Mouse (Mus musculus) Muller cell, postnatal 12 days (primary cell): ENCODE data around the gene Col9a3.

ENCODE experiments used
- DNase-seq: peaks from one replicate; pipeline ENCODE4 v3.0.0-alpha.2; 2015; ENCODE audit errors: inconsistent ontology term

The Col9a3 gene

GRCm38 (mm10) chr2:180641576-180642554, 44.3 kb downstream of the Col9a3 start:
- DNase-seq, result peak; percentile 16

- DNase-seq, result no peak
Observed at GRCm38 (mm10) chr2:180642555-180643260, 45.1 kb downstream of the Col9a3 start, which contains the start of gene Tcfl5. Tcfl5 (minus strand) TSS chr2:180642708.

GRCm38 (mm10) chr2:180643626-180644025, 46.0 kb downstream of the Col9a3 start:
- DNase-seq, result no peak

- DNase-seq, result no peak
Observed at GRCm38 (mm10) chr2:180646841-180647240, 49.3 kb downstream of the Col9a3 start.

GRCm38 (mm10) chr2:180654666-180655065, 57.1 kb downstream of the Col9a3 start:
- DNase-seq, result no peak

- DNase-seq, result no peak
Observed at GRCm38 (mm10) chr2:180655150-180655549, 57.6 kb downstream of the Col9a3 start.

GRCm38 (mm10) chr2:180657394-180658013, 59.9 kb downstream of the Col9a3 start:
- peak; percentile 45 for DNase-seq

GRCm38 (mm10) chr2:180658381-180658780, 60.8 kb downstream of the Col9a3 start:
- DNase-seq, result no peak

- peak; percentile 11 for DNase-seq
Observed at GRCm38 (mm10) chr2:180659353-180660150, 62.0 kb downstream of the Col9a3 start.

GRCm38 (mm10) chr2:180660521-180660920, 62.9 kb downstream of the Col9a3 start:
- DNase-seq, result no peak

- no peak for DNase-seq
Observed at GRCm38 (mm10) chr2:180662008-180662407, 64.4 kb downstream of the Col9a3 start.
